Mouse (Mus musculus) induced T-regulatory cell, adult 2 months (primary cell): ENCODE results near the gene Osbp.
"Not testable (repeated sequence)": the region's sequence is repeated elsewhere in the genome, so short reads cannot be mapped to it uniquely, and the experiment has no call there.

Experiments
- DNase-seq: peaks from one replicate; pipeline ENCODE4 v3.0.0-alpha.2; 2012; ENCODE audit warnings: low read depth

Gene Osbp

DNA sequence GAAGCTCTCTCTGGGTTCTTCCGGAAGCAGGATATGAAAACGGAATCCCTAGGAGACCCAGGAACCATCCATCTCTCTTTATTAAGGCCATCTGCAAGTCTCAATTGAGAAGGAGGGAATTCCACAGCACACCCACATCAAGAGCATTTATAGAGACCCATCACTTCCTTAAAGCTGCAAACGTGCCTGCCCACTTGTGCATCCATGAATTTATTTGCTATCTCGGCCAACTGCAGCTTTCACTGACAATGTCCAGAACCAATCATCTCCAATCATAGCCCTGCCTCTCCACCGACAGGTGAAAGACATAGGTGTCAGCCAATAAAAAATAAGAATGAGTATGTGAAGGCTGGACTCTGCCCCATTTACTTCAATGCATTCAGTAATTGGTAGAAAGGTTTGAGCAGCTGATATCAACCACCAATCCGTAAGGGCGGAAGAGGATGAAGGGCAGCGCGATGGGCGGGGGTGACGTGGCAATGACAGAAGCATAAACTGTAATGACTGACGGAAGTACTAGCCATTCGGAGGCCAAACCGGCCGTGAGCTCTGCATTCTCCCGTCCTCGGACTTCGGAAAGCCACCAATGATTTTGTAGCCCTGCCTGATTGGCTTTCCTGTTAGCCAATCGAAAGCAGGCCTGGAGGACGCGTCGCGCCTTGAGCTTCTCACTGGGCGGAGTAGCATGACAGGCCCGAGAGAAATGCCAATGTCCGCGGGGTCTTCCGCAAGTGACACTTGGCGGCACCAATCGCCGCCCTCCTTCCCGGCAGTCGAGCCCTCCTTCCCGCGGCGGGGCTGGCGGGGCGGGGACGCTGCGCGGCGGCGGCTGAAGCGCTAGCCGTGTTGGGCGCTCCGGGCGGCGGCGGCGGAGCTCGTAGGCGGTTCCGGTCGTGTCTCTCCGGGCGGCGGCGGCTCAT is at the start of gene Osbp:
Osbp (plus strand) TSS at position 919 of the 920 bp plus-strand sequence.
- peak; percentile 100 for DNase-seq

DNA sequence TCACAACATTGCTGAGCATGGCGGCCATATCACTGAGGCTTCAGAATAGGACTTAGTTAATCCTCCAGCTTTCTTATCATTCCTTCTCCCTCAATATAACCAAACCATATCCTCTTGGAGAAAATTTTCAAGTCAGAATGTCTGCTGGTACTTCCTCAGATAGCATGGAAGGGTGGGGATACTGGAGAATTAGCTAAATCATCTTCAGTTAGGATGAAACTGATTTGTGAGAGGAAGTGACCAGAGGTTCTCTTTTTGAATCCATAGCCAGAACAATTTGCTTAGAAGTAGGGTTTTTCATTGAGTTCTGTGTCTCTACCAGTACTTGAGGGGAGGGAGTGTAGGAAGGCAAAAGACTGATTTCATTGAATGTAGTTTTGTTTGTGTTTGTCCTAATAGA is 43.7 kb upstream of the Osbp start:
- DNase-seq, result no peak

DNA sequence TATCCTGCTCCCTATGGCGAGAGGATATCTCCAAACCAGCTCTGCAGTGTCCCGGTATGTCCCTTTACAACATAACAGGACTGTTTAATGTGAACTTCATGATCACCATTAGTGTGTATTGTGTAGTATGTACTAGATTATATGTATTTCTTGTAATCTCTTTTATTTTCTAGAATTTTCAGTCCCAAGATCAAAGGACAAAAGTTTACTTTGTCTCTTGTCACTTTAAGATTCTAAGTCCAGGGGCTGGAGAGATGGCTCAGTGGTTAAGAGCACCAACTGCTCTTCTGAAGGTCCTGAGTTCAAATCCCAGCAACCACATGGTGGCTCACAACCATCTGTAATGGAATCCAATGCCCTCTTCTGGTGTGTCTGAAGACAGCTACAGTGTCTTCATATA is 43.2 kb upstream of the Osbp start:
- not testable (repeated sequence) for DNase-seq

DNA sequence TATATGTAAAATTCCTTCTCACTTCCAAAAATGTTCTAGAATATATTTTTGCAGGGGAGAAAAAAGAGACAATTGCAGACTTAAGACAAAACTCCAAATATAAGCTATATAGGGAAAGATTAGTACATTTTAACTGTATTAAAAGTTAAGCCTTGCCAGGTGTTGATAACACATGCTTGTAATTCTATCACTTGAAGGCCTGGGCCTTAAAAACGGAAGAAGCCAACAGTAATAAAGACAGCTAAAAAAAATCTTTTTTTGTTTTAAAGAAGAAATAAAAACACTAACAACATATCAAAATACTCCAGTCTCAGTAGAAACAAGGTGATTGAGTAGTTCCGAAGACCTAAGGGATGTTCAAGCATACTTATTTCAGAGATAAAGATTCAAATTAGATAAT is 39.4 kb upstream of the Osbp start:
- DNase-seq, result no peak

DNA sequence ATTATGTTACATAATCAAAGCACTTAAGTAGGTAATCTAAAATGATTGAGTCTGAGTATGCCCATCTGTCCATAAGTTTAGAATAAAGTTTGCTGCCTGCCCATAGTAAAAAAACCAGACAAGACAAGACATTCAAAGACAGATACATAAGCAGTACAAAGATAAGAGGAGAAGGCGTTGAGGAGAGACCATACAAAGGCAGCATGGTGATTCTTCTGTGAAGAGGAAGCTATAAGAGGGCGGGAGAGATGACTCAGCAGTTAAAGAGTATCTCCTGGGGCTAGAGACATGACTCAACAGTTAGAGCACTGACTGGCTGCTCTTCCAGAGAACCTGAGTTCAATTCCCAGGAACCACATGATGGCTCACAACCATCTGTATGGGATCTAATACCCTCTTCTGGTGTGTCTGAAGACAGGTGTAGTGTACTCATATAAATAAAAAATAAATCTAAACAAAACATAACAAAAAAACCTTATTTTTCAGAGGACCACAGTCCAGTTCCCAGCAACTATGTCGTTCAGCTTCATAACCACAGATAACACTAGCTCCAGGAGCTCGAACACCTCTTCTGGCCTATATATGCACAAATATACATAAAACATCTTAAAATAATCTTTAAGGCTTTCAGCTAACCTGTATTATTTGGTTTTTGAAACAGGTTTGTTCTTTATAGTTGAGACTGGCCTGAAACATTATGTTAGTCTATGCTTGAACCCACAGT is 37.6 kb upstream of the Osbp start:
- no peak for DNase-seq

DNA sequence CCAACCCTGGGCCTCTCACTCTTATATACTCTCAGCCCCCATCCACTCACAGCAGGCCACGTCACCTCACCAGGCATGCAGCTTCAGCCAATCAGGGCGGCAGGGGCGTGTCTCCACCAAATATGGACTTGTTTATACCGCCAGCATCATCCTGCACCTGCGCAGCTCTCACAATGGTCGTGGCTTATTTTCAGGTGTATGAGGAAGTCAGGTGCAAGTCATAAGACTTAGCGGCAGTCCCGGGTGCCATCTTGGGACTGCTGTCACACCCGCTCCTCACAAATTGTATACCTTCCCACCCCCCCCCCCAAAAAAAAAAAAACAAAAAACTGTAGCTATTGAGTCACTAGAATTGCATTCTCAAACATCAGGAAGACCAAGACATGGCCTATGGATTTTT is 19.3 kb upstream of the Osbp start:
- not testable (repeated sequence) for DNase-seq

DNA sequence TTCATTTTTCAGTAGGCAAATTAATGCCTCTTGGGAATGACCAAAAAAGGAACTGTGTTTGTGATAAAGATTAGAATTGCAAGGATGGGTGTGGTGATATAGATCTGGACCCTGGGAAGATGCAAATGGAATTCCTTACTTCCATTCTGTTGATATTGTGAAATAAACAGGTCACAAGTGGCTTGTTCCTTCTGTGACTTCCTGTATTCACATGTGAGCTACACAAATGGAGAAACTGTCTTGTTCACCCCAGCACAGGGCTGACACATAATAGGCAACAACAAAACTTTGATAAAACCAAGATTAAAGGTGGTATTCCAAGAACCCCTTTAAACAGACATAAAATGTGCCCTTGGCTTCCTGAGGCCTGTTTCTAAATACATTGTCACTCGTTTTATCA is 15.9 kb upstream of the Osbp start:
- no peak for DNase-seq

DNA sequence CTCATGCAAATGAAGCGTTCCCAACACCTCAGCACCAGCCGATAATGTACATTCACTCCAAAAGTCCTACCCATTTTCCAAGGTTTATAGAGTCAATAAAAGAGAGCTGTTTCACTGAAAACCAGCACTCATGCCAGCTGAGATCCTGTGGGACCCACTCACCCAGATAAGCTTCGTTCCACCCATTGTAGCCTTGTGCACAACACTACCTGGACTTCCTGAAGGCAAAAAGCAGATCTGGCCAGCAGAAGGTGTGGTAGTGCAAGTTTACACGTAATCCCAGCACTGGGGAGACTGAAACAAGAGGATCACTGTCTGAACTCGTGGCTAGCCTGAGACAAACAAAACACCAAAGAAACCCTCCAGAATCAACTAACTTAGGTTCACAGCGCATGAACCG is 15.0 kb upstream of the Osbp start:
- DNase-seq, result no peak

DNA sequence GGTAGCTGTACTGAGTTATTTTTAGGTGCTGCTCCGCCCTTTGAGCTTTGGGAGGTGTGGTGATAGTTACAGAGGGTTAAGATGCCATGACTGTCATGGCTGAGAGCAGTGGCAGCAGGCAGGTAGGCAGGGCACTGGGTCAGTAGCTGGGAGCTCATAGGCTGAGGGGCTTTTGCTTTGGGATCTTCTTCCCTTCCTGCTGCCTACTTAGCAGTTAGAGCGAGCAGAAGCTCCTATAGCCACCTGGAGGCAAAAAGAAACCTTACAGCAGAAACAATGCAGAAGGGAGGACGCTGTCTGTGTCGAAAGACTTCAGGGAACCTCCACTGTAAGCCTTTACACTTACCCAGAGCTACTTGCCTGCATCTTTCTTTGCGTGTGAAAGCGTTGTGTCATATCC is 11.5 kb upstream of the Osbp start:
- DNase-seq, result no peak

DNA sequence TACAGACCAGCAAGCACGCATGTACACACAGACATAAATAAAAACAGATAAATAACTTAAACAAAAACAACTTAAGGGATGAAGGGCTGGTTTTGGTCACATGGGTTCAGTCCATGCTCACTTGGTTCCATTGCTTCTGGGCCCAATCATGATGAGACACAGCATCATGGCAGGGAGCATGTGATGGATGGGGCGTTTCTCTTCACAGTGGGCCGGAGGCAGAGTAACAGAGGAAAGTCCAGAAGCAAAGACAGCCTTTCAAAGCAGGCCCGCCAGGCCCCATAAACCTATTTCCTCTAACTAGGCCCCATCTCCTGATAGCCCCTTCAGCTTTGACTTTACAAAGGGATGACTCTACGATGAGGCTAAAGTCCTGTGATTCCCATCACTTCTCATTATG is 9.1 kb upstream of the Osbp start:
- no peak for DNase-seq

DNA sequence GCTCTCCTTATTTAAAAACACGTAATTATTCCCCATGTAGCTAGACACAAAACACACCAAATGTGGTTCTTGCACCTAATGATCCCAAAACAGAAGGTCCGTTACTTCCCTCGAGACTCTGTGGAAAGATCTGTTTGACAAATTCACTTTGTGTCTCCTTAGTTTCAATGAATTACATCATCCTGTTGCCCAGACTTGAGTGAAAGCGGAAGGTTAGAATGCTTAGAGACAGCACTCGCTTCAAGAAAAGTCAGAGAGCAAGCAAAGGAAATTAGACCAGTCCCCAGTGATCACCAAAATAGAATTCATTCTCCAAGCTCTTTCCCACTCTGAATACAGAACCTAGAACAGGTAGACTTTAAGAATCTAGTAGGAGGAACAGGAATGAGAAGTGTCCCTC is 8.3 kb upstream of the Osbp start:
- DNase-seq, result no peak

DNA sequence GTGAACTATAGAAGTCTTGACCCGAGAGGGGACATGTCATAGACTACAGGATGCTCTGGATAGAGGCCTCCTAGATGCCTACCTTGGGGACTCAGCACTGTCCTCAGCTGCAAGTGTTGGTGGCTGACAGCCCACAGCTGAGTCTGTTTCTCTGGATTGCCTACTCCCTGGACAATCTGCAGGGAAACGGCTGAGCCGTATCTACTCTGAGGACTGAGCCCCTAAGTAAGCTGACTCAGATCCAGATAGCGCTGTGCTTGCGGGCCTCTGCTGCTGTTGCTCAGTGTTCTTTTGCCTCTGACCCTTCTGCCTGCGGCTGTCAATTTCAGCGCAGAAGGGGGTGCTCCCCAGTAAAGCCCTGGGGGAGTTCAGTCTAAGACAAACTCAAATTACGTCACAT is 7.9 kb upstream of the Osbp start:
- no peak for DNase-seq

DNA sequence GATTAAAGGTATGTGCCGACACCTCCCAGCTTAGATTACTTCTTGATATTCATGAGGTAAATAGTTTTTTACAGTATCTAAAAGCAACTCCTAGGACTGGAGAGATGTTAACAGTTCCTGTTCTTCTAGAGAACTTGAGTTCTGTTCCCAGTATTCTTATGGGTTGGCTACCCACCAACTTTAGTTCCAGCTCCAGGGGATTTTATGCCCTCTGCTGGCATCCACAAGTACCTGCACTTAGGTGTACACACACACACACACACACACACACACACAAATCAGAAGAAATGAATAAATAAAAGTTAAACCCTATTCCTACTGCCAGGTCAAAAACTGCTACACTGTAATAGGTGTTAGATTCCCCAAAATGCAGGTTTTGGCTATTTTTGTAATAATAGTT is 1.5 kb upstream of the Osbp start:
- DNase-seq, result no peak

DNA sequence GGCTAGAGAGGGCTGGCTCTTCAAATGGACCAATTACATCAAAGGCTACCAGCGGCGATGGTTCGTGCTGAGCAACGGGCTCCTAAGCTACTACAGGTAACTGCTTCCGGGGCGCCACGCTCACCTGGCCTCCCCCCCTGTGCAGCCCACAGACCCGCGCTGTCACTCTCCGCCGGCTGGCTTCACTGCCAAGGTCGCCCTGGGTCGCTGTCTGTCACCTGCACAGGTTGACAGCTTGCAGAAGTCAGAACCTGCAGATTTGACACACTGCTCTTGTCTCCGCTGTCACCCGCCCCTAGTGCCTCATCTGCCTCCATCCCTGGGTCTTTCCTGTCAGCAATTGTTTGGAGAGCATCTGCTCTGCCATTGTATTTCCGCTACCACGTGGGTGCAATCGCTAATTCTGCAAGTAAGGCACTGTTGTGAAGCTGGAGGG is 478 bp downstream of the Osbp start:
- peak; percentile 72 for DNase-seq

DNA sequence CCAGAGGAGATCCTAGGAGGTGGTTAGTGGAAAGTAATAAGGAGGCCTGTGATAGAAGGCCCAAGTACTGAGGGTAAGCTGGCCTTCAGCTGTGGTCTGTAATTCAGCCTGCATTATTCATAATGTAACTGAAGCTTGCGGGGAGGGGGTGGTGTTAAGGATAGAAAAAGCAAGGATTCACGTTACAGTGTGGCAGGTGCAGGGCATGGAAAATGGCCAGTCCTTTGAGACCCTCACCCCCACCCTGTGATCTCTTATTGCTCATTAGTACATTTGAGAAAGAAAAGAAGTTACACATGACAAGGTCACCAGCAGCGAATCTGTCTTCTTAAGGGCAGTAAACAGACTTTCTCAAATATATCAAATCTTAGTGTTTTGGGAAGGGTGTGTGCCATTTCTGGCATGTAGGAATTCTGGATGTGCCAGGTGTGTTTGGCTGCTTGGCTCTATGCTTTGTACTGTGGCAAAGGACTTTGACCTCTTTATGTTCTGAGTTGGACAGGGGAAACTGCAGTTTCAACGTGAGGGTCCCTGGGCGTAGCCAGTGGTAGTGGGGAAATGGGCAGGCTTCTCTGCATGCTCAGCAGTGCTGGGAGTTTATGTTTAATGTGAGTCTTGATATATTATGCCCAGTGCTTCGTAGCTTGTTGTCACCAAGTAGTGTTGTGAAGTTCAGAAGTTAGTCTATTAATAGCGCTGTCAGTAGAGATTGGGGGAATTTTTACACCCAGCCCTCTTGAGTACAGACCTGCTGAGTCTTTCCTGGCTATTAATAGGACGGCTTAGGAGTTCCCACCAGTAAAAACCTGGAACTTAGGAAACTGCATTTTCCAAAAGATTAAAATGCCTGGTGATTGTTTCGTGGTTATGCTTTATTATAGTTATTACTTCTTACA is 3.7 kb downstream of the Osbp start:
- DNase-seq, result no peak

DNA sequence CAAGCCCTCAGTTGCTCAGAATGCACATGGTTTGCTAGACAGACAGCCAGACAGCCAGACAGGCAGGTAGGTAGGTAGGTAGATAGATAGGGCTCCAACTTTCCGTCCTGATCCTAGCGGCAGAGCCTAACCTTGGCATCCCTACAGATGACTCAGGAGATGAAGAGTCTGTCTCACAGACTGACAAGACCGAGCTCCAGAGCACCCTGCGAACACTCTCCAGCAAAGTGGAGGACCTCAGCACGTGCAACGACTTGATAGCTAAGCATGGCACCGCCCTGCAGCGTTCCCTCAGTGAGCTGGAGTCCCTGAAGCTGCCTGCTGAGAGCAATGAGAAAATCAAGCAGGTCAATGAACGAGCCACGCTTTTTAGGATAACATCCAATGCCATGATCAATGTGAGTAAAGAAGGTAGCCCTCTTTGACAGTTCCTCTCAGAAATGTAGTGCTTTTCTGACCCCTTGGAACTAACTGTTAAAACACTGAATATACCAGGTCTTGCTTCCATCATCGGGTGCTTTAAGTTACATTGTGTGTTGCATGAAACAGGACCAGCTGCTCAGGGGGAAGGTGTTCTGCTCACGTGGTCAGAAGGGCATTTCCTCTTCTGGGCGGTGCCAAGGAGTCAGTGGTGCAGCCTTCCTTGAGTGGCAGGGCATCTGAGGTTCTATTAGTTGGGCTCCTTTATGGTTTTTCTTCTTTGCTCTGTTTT is 7.9 kb downstream of the Osbp start:
- no peak for DNase-seq

DNA sequence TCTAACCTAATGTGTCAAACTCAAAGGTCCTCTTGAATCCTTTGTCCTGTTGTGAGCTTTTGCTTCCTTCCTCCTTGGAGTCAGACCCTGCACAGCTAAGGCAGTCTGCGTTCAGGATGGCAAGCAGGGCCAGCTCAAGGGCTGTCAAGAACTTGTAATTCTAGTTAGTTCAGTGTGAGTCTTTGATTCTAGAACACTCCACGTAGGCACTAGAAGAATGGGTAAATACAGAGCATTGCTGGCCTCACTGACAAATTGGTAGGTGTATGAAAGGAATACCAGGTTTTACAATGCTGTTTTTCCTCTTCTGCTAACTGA is 8.4 kb downstream of the Osbp start:
- DNase-seq, result no peak

DNA sequence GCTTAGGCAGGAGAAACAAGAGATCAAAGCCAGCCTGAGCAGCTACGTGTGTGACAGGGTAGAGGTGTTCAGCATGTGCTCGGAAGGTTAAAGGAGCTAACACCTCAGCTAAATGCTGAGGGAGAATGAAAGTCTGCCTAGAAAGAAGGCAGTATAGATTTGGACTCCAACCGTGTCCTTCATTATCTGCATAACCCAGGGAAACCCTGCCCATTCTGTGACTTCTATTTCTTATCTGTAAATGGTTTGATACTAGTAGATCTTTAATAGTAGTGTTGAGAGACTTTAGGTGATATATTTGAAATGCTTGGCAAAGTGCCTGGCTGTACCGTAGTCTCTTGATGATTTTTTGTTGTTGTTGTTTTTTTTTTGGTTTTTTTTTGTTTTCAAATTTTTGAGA is 9.9 kb downstream of the Osbp start:
- no peak for DNase-seq

DNA sequence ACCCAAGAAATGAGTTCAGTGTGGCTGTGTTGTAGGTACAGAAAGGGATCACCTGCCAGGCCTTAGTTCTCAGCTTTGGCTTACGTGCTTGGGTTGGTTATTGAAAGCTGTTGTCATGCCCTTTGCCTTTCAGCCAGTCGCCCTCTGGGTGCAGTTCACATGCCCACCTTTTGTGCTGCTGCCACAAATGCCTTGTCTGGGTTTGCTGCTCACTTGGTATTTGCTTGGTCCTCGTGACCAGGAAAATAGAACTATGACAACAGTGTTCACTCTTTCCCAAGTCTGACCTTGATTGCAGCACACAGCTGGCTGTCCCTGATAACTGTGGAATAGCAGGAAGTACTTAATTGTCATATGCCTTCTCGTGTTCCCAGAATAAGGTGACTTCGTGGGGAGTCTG is 11.6 kb downstream of the Osbp start:
- DNase-seq, result no peak

DNA sequence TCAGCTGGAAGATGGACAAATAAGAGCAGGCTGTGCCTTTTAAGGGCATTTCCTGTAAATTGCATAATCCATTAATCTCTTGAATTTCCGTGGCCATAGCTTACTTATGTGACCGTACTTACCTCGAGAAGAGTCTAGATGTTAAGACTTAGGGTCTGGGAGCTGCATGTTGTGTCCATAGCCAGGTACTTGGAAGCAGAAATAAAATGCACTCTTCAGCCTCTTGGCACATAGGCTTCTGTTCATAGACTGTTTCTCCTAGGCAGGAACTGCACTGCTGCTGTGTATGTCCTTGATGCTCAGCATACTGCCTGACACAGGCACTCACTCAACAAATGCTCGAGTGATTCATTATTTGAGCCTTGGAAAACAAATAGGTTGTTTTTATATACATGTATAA is 14.7 kb downstream of the Osbp start:
- DNase-seq, result no peak

DNA sequence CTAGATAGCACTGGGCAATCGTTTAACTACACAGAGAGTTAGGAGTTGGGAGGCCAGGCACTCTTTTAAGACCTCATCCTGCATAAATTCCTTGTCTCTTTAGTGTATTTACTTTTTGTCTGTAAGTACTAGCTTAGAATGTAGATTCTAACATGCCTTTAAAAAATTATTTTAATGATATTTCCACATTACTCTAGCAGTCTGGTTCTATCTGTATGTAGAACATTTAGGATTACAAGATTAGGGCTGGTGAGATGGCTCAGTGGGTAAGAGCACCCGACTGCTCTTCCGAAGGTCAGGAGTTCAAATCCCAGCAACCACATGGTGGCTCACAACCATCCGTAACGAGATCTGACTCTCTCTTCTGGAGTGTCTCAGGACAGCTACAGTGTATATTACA is 18.9 kb downstream of the Osbp start:
- DNase-seq, result not testable (repeated sequence)

DNA sequence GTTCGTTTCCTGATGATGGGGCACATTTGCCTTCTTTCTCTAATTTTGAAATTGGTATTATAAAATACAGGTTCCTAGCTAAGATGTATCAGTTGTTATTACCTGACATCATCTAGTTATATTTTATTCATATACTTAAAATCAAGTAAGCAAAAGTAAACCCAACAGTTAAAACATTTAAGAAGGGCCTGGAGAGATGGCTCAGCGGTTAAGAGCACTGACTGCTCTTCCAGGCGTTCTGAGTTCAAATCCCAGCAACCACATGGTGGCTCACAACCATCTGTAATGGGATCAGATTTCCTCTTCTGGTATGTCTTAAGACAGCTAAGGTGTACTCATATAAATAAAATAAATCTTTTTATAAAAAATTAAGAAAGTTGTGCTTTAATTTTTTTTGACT is 22.1 kb downstream of the Osbp start:
- no peak for DNase-seq
